Mouse (Mus musculus): ENCODE results near the gene Ntrk3. TPM values are rescaled to one million over a fixed set of nuclear protein-coding genes. Genes with fewer than 3 reads are reported as not detected.

The Ntrk3 gene
- polyA plus RNA-seq, 1 experiment from 2014 or later = 12.3 TPM

- Histone ChIP-seq H3K9ac (ENCODE audit: low read length) (no peak overlapping the region), H3K4me3 (ENCODE audit: low read depth, low read length) (no peak overlapping the region), H3K27me3 (ENCODE audit: control insufficient read depth, insufficient read depth, low read length) (no peaks in the 10 kb centered on the region), H3K27ac (ENCODE audit: low read depth, low read length) (no peak overlapping the region), H3K4me2 (ENCODE audit: low read depth) (no peak overlapping the region), H3K4me1 (ENCODE audit: control insufficient read depth, insufficient read depth, low read length) (no peaks in the 10 kb centered on the region), H3K36me3 (ENCODE audit: control insufficient read depth, insufficient read depth, low read length) (no peaks in the 10 kb centered on the region), H3K9me3 (ENCODE audit: control insufficient read depth, low read length) (no peaks in the 10 kb centered on the region)
- DNase-seq (ENCODE audit: low spot score) (no peak), ATAC-seq (ENCODE audit: insufficient read depth, low FRiP score, low TSS enrichment) (no peak)
- 91% methylated on average over 5 of the region's 5 CpGs for WGBS
Observed at GRCm38 (mm10) chr7:78558503-78558902, 179.3 kb downstream of the Ntrk3 start.

DNA sequence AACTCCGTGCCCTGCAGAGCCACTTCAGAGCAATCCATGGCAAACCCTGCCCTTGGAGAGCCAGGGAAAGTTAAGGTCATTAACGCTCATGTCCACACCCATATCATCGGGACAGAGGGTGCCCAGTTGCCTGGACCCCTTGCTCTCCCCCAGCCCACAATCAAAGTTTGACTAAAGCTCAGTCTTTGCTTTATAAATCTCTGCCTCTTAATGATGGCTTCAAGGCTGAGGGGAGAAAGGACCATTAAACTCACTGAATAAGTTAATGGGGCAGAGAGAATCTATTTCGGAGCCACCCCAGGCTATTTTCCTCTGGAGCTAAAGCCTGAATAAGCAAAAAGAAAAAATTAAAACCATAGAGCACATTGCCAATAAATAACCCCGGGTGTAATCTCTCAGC lies 182.3 kb downstream of the Ntrk3 start:
- H3K27me3 ChIP-seq (ENCODE audit: control insufficient read depth, insufficient read depth, low read length) = no peaks in the 10 kb centered on the region
- no peak overlapping the region for H3K27ac ChIP-seq (ENCODE audit: low read depth, low read length)
- H3K36me3 ChIP-seq (ENCODE audit: control insufficient read depth, insufficient read depth, low read length) = no peaks in the 10 kb centered on the region
- WGBS = 67% methylated on average over 5 of the region's 5 CpGs
- no peak for ATAC-seq (ENCODE audit: insufficient read depth, low FRiP score, low TSS enrichment)
- H3K9me3 ChIP-seq (ENCODE audit: control insufficient read depth, low read length) = no peaks in the 10 kb centered on the region
- no peaks in the 10 kb centered on the region for H3K4me1 ChIP-seq (ENCODE audit: control insufficient read depth, insufficient read depth, low read length)
- no peak overlapping the region for H3K4me2 ChIP-seq (ENCODE audit: low read depth)
- no peak for DNase-seq (ENCODE audit: low spot score)
- no peak overlapping the region for H3K4me3 ChIP-seq (ENCODE audit: low read depth, low read length)
- H3K9ac ChIP-seq (ENCODE audit: low read length) = no peak overlapping the region

DNA sequence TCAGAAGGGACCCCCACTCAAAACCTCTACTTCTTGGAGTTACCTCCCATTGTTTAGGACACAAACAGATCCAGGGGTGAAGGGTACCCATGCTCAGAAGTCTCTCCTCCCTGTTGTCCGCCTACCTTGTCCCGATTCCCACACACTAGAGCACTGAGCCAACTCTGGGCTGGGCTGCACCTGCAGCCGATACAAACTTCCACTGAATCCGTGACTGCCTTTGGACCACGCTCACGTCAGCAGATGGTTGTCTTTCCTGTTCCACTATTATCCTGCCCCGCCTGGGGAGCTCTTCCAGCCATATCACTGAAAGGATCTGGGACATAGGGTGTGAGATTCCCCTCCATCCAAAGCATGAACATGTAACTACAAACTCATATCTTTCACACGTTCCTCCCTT lies 188.4 kb downstream of the Ntrk3 start:
- Histone ChIP-seq H3K36me3 (ENCODE audit: control insufficient read depth, insufficient read depth, low read length) (no peaks in the 10 kb centered on the region), H3K9ac (ENCODE audit: low read length) (no peak overlapping the region), H3K4me1 (ENCODE audit: control insufficient read depth, insufficient read depth, low read length) (no peaks in the 10 kb centered on the region), H3K9me3 (ENCODE audit: control insufficient read depth, low read length) (no peaks in the 10 kb centered on the region), H3K27me3 (ENCODE audit: control insufficient read depth, insufficient read depth, low read length) (no peaks in the 10 kb centered on the region), H3K27ac (ENCODE audit: low read depth, low read length) (no peak overlapping the region), H3K4me2 (ENCODE audit: low read depth) (no peak overlapping the region), H3K4me3 (ENCODE audit: low read depth, low read length) (no peak overlapping the region)
- DNase-seq (ENCODE audit: low spot score) = no peak
- WGBS = 92% methylated on average over 8 of the region's 8 CpGs
- no peak for ATAC-seq (ENCODE audit: insufficient read depth, low FRiP score, low TSS enrichment)

GRCm38 (mm10) chr7:78548721-78549120 lies 189.1 kb downstream of the Ntrk3 start:
- Histone ChIP-seq H3K4me2 (ENCODE audit: low read depth) (no peak overlapping the region), H3K9ac (ENCODE audit: low read length) (no peak overlapping the region), H3K9me3 (ENCODE audit: control insufficient read depth, low read length) (no peaks in the 10 kb centered on the region), H3K27ac (ENCODE audit: low read depth, low read length) (no peak overlapping the region), H3K36me3 (ENCODE audit: control insufficient read depth, insufficient read depth, low read length) (no peaks in the 10 kb centered on the region), H3K27me3 (ENCODE audit: control insufficient read depth, insufficient read depth, low read length) (no peaks in the 10 kb centered on the region), H3K4me3 (ENCODE audit: low read depth, low read length) (no peak overlapping the region), H3K4me1 (ENCODE audit: control insufficient read depth, insufficient read depth, low read length) (no peaks in the 10 kb centered on the region)
- DNase-seq (ENCODE audit: low spot score) = no peak
- ATAC-seq (ENCODE audit: insufficient read depth, low FRiP score, low TSS enrichment) = no peak
- 94% methylated on average over 5 of the region's 5 CpGs for WGBS

- Histone ChIP-seq H3K4me3 (ENCODE audit: low read depth, low read length) (no peak overlapping the region), H3K36me3 (ENCODE audit: control insufficient read depth, insufficient read depth, low read length) (no peaks in the 10 kb centered on the region), H3K9ac (ENCODE audit: low read length) (no peak overlapping the region), H3K4me1 (ENCODE audit: control insufficient read depth, insufficient read depth, low read length) (no peaks in the 10 kb centered on the region), H3K27ac (ENCODE audit: low read depth, low read length) (no peak overlapping the region), H3K4me2 (ENCODE audit: low read depth) (no peak overlapping the region), H3K9me3 (ENCODE audit: control insufficient read depth, low read length) (no peaks in the 10 kb centered on the region), H3K27me3 (ENCODE audit: control insufficient read depth, insufficient read depth, low read length) (no peaks in the 10 kb centered on the region)
- ATAC-seq (ENCODE audit: insufficient read depth, low FRiP score, low TSS enrichment) = peak; percentile 61
- peak; percentile 17 for DNase-seq (ENCODE audit: low spot score)
- 56% methylated on average over 10 of the region's 10 CpGs for WGBS
Observed at GRCm38 (mm10) chr7:78546551-78546950, 191.3 kb downstream of the Ntrk3 start.

GRCm38 (mm10) chr7:78542468-78542867 lies 195.3 kb downstream of the Ntrk3 start:
- Histone ChIP-seq H3K27ac (ENCODE audit: low read depth, low read length) (no peak overlapping the region), H3K4me2 (ENCODE audit: low read depth) (no peak overlapping the region), H3K4me3 (ENCODE audit: low read depth, low read length) (no peak overlapping the region), H3K9me3 (ENCODE audit: control insufficient read depth, low read length) (no peaks in the 10 kb centered on the region), H3K27me3 (ENCODE audit: control insufficient read depth, insufficient read depth, low read length) (no peaks in the 10 kb centered on the region), H3K4me1 (ENCODE audit: control insufficient read depth, insufficient read depth, low read length) (no peaks in the 10 kb centered on the region), H3K36me3 (ENCODE audit: control insufficient read depth, insufficient read depth, low read length) (no peaks in the 10 kb centered on the region), H3K9ac (ENCODE audit: low read length) (no peak overlapping the region)
- WGBS = 81% methylated on average over 4 of the region's 4 CpGs
- DNase-seq (ENCODE audit: low spot score) (no peak), ATAC-seq (ENCODE audit: insufficient read depth, low FRiP score, low TSS enrichment) (no peak)

DNA sequence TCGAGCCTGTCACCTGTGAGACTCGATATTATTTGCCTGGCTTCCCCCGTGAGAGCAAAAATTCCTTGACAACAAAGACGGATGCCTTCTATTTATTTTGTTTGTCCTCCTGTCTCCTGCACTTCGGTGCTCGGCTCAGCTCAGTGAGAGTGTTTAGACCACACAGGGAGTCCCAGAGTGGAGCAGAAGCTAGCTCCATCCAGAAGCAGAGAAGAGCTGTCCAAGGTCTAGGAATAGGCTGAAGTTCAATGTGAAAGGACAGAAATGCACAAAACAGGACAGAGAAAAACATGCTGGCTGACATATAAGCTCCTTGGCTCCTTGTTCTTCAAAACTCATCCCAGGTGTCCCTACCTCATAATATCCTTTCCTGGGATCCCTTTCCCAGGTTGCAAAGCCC lies 207.5 kb downstream of the Ntrk3 start:
- ATAC-seq (ENCODE audit: insufficient read depth, low FRiP score, low TSS enrichment) = no peak
- no peak for DNase-seq (ENCODE audit: low spot score)

DNA sequence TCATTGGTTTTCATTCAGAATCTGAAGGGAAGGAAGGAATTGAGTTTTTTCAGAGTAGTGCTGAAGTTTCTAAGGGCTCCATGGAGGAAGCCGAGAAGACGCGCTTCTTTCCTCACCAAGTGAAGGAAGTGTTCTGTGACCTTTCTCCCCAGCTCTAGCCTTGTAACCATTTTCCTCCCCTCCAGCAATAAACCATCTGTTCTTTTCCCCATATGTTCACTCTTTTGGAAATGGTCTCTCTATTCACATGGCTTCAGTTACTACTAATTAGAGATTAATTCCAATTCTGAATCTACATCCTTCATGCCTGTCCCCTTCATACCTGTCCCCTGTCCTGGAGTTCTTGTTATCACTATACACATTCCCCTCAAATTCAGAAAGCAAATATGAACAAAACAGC lies 209.8 kb downstream of the Ntrk3 start:
- no peak overlapping the region for H3K27ac ChIP-seq (ENCODE audit: low read depth, low read length)
- H3K4me1 ChIP-seq (ENCODE audit: control insufficient read depth, insufficient read depth, low read length) = no peaks in the 10 kb centered on the region; the same call in 1 of the 2 replicates
- no peak overlapping the region for H3K9ac ChIP-seq (ENCODE audit: low read length)
- no peak for DNase-seq (ENCODE audit: low spot score)
- WGBS = 77% methylated on average over 3 of the region's 3 CpGs
- no peaks in the 10 kb centered on the region for H3K27me3 ChIP-seq (ENCODE audit: control insufficient read depth, insufficient read depth, low read length)
- no peaks in the 10 kb centered on the region for H3K36me3 ChIP-seq (ENCODE audit: control insufficient read depth, insufficient read depth, low read length)
- H3K9me3 ChIP-seq (ENCODE audit: control insufficient read depth, low read length) = no peaks in the 10 kb centered on the region
- H3K4me3 ChIP-seq (ENCODE audit: low read depth, low read length) = no peak overlapping the region
- no peak for ATAC-seq (ENCODE audit: insufficient read depth, low FRiP score, low TSS enrichment)
- no peak overlapping the region for H3K4me2 ChIP-seq (ENCODE audit: low read depth)

More for the DNA sequence above, 207.5 kb downstream of the Ntrk3 start:
- Histone ChIP-seq H3K9ac (ENCODE audit: low read length) (no peak overlapping the region), H3K4me3 (ENCODE audit: low read depth, low read length) (no peak overlapping the region), H3K9me3 (ENCODE audit: control insufficient read depth, low read length) (no peaks in the 10 kb centered on the region), H3K36me3 (ENCODE audit: control insufficient read depth, insufficient read depth, low read length) (no peaks in the 10 kb centered on the region), H3K27me3 (ENCODE audit: control insufficient read depth, insufficient read depth, low read length) (no peaks in the 10 kb centered on the region), H3K27ac (ENCODE audit: low read depth, low read length) (no peak overlapping the region), H3K4me1 (ENCODE audit: control insufficient read depth, insufficient read depth, low read length) (no peaks in the 10 kb centered on the region; the same call in 1 of the 2 replicates), H3K4me2 (ENCODE audit: low read depth) (no peak overlapping the region)
- WGBS = 46% methylated on average over 6 of the region's 6 CpGs

DNA sequence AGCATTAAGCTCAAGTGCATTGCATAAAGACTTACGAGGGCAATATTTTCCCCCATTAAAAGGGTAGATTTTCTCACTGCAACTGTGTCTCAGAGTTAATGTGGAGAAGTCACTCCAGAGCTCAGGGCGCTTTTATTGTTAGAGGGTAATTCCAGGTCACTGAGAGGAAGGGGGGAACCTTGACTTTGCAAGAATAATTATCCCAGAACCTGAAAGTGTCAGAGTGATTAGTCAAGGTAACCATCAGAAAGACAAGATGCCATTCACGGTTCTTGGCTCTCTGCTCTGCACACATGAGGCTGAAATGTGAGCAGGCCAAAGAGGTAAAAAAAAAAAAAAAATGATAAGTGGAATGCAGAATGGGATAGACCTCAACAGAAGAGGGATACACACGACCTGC lies 210.2 kb downstream of the Ntrk3 start:
- no peaks in the 10 kb centered on the region for H3K27me3 ChIP-seq (ENCODE audit: control insufficient read depth, insufficient read depth, low read length)
- DNase-seq (ENCODE audit: low spot score) (no peak), ATAC-seq (ENCODE audit: insufficient read depth, low FRiP score, low TSS enrichment) (no peak)
- H3K27ac ChIP-seq (ENCODE audit: low read depth, low read length) = no peak overlapping the region
- H3K36me3 ChIP-seq (ENCODE audit: control insufficient read depth, insufficient read depth, low read length) = no peaks in the 10 kb centered on the region
- H3K9ac ChIP-seq (ENCODE audit: low read length) = no peak overlapping the region
- no peak overlapping the region for H3K4me3 ChIP-seq (ENCODE audit: low read depth, low read length)
- no peak overlapping the region for H3K4me2 ChIP-seq (ENCODE audit: low read depth)
- WGBS = 55% methylated on average over 4 of the region's 4 CpGs
- H3K4me1 ChIP-seq (ENCODE audit: control insufficient read depth, insufficient read depth, low read length) = no peaks in the 10 kb centered on the region; the same call in 1 of the 2 replicates
- H3K9me3 ChIP-seq (ENCODE audit: control insufficient read depth, low read length) = no peaks in the 10 kb centered on the region

Measured in neural tube, embryonic 11.5 days (tissue).